Mouse (Mus musculus) embryonic fibroblast, embryonic 13.5 days (primary cell): ENCODE measurements around the gene Ccdc180. TPM values are rescaled to one million over a fixed set of nuclear protein-coding genes. Genes with fewer than 3 reads are reported as not detected.

Experiments used
- H3K27ac ChIP-seq: 2 replicates; pipeline ENCODE4 v1.5.1; 2012; ENCODE audit warnings: low read length, control low read depth, inconsistent platforms; ENCODE audit not compliant: insufficient read depth
- H3K4me1 ChIP-seq: 2 replicates; pipeline ENCODE4 v1.6.1; 2011; ENCODE audit warnings: low read length; ENCODE audit not compliant: control insufficient read depth, insufficient read depth
- H3K4me3 ChIP-seq: 2 replicates; pipeline ENCODE4 v1.5.1; 2011; ENCODE audit warnings: mild to moderate bottlenecking, control low read depth, low read length; ENCODE audit not compliant: insufficient read depth
- CTCF ChIP-seq: IDR thresholded peaks from 2 replicates; pipeline ENCODE4 v1.5.1; 2011; ENCODE audit warnings: mild to moderate bottlenecking, control low read depth, low read length, moderate library complexity, borderline replicate concordance; ENCODE audit not compliant: insufficient read depth
- POLR2A ChIP-seq: IDR thresholded peaks from 2 replicates; pipeline ENCODE4 v1.6.1; 2011; ENCODE audit warnings: low read depth, mild to moderate bottlenecking, control low read depth, low read length, moderate library complexity
- polyA plus RNA-seq: library from polyadenylated mRNA; stranded (reverse); fragments of >200 nt; gene quantifications from 2 replicates; pipeline ENCODE4 v1.2.4, GENCODE M21; 2011; ENCODE audit warnings: low read depth; ENCODE audit not compliant: missing spikeins, insufficient read length

Ccdc180 gene
- polyA plus RNA-seq, 1 experiment, result not detected

DNA sequence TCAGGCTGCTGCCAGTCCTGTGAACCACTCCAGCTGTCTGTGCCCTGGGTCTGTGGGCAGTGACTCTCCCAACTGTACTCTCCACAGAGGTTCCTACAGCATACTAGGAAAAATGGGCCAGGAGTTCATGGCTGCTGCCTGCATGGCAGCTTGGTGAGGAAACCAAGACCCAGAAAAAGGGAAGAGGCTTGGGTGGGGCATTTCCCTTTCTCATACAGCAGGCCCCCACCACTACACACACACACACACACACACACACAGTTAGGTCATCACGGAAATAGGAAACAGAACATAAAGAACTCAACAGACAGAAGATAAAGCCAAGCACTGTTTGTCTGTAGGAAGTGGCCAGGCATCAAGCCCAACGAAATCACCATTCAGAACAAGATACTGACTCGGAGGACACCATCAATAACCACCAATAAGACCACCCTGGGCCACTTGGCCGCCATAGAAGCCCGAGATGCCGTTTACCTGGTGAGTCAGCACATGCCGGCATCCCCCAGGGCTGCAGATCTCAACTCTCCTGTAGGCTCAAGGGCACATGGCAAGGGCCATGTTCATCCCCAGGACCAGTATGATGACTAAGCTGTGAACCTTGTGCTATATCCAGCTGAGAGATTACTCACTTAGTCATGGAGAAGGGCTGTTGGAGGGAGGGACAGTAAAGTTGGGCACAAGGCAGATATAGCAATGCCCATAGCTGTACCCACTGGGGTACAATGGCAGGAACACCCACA lies 59.2 kb downstream of the Ccdc180 start:
- no peak overlapping the region for H3K27ac ChIP-seq
- no peak for TF ChIP-seq POLR2A
- TF ChIP-seq CTCF, result no peak
- peaks cover 13% of the 10 kb centered on the region; the same call in 1 of the 2 replicates for H3K4me1 ChIP-seq

DNA sequence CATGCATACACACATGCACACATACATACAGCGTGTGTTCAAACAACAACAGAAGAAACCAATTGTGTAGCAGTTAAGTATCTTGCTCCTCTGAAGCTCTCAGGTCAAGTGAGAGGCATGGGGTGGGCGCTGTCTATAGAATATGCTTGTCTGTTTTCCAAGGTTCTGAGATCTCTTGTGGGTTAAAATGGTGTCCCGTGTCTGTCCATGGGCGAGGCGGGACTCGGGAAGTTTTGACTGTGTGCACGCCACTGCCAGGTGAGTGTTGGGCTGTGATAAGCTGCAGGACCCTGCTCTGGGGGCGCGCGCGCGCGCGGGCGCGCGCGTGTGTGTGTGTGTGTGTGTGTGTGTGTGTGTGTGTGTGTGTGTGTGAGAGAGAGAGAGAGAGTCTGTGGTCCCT lies 61.7 kb downstream of the Ccdc180 start:
- no peak overlapping the region for H3K27ac ChIP-seq

More for the DNA sequence above, 59.2 kb downstream of the Ccdc180 start:
- H3K4me3 ChIP-seq, result no peak overlapping the region

DNA sequence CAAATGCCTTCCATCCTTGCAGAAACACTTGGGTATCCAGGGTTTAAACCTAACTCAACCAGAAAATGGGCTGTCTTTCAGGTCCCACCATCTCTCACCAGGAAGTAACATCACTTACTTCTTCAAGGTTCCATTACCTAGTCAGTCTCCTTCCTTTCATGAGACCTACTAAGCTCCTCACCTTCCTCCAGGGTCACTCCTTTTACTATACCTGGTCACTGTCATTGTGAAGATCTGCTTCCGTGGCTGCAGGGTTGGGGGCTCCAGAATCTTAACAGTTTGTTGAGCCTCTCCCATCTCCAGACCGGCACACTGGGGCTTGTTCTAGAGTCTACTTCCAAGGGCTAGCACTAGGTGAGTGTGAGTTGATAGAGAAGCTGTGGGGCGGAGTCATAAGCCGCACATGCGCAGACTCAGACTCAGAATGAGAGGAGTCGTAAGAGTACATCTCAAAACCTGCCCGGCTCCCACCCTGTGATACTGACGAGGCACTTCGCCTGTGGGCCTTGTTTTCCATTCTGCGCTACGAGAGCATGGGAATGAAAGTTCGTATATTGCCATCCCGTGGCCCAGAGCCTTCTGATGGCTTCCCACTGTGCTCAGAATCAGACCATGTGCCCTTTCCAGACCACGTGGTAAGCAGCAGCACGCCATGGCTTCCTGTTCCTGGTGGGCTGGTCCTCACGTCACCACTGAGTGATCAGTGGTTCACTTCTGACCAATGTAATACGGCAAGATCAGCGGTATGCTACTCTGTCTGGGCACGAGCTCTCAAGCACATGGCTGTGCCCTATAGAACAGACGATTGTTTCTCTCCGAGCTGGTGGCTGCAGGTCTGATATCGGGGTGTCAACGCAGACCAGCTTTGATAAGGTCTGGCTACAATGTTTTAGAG lies 63.2 kb downstream of the Ccdc180 start:
- H3K27ac ChIP-seq, result no peak overlapping the region
- TF ChIP-seq CTCF (no peak), POLR2A (no peak)
- peaks cover 11% of the 10 kb centered on the region; the same call in 1 of the 2 replicates for H3K4me1 ChIP-seq
- no peak overlapping the region for H3K4me3 ChIP-seq

More for the DNA sequence above, 61.7 kb downstream of the Ccdc180 start:
- H3K4me3 ChIP-seq, result no peak overlapping the region
- H3K4me1 ChIP-seq, result peaks cover 13% of the 10 kb centered on the region; the same call in 1 of the 2 replicates
- TF ChIP-seq POLR2A (no peak), CTCF (no peak)

DNA sequence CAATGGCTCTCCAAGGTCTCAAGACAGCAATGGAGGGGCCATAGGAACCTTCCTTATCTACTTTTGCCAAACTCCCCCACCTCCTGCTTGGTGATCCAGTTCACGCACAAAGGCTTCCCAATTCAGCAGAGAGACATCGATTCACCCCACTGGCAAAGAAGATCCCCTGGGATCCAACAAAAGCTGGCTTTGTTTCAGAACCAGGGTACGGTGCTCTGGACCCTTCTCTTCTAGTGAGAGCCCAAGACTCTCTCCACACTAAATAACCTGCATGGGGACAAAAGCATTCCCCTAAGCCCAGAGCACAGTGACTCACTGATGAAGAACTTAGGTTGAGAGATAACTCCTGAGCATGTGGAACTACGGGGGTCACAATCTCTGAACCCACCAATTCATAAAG lies 65.1 kb downstream of the Ccdc180 start:
- no peaks in the 10 kb centered on the region for H3K4me1 ChIP-seq
- TF ChIP-seq POLR2A (no peak), CTCF (no peak)

DNA sequence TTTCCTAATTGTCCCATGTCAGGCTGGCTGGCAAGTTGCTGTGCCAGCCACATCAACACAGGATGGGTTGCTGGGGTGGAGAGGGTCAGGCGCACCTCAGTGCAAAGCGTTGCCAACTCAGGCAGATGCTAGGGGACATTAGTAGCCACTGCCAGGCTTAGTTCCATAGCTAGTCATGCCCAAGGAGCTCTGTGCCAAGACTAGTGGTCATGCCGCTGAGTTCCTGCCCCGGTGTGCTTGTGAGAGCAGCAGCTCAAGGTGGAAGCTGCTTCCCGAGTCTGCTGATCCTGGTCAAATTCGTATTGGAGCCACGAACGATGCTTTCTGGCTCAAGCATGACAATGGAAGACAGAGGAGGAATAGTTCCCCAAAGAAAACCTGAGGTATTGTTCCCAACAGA lies 66.0 kb downstream of the Ccdc180 start:
- Histone ChIP-seq H3K27ac (no peak overlapping the region), H3K4me3 (no peak overlapping the region), H3K4me1 (no peaks in the 10 kb centered on the region)
- TF ChIP-seq CTCF (no peak), POLR2A (no peak)

More for the DNA sequence above, 65.1 kb downstream of the Ccdc180 start:
- Histone ChIP-seq H3K4me3 (no peak overlapping the region), H3K27ac (no peak overlapping the region)

DNA sequence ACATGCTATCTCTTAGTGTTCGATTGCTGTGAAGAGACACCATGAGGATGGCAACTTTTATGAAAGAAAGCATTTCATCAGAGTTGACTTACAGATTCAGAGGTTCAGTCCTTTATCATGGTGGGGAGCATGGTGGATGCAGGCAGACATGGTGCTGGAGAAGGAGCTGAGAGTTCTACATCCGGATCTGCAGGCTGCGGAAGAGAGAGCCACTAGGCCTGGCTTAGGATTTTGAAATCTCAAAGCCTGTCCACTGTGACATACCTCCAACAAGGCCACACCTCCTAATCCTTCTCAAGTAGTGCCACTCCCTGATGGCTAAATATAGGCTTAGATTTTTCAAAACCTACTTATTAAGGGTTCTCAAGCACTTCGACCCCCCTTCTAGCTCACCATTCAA lies 66.6 kb downstream of the Ccdc180 start:
- Histone ChIP-seq H3K4me3 (no peak overlapping the region), H3K4me1 (no peaks in the 10 kb centered on the region), H3K27ac (no peak overlapping the region)
- TF ChIP-seq CTCF, result no peak

DNA sequence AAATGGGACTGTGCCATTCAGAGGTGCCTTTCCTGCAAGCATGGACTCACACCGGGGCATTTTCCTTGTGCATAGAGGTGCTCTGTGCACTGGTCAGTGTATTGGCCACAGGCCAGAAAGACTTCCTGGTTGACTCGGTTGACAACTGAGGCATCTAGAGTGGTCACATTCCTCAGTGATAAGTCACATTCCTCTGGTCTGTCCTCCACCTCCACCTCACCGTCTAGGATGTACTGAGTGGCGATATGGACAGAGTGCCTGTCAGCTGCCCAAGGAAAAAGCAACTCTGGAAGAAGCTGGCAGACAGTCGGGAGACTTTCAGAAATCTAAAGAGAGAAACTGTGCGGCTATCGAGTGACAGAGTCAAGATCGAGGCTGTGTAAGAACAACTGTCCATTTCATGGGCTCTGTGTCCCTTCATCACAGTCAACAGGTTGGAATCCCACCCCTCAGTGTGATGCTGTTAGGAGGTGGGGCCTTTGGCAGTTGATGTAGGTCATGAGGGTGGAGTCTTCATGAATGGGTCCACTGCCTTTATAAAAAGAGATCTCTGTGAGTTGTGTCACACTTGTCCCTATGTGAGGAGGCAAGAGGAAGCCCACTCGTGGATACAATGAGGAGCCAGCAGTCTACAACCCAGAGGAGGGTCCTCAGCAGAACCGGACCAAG lies 74.8 kb downstream of the Ccdc180 start, which contains the start of gene Tdrd7:
TSS of gene Tdrd7 (plus strand) at position 564 of the 669 bp plus-strand sequence.
- TF ChIP-seq POLR2A, result no peak
- TF ChIP-seq CTCF, result no peak
- Histone ChIP-seq H3K4me1 (peaks cover 9% of the 10 kb centered on the region), H3K4me3 (no peak within 1 kb of the TSS), H3K27ac (peak within 1 kb of the TSS; percentile 19; the same call in 1 of the 2 replicates)

DNA sequence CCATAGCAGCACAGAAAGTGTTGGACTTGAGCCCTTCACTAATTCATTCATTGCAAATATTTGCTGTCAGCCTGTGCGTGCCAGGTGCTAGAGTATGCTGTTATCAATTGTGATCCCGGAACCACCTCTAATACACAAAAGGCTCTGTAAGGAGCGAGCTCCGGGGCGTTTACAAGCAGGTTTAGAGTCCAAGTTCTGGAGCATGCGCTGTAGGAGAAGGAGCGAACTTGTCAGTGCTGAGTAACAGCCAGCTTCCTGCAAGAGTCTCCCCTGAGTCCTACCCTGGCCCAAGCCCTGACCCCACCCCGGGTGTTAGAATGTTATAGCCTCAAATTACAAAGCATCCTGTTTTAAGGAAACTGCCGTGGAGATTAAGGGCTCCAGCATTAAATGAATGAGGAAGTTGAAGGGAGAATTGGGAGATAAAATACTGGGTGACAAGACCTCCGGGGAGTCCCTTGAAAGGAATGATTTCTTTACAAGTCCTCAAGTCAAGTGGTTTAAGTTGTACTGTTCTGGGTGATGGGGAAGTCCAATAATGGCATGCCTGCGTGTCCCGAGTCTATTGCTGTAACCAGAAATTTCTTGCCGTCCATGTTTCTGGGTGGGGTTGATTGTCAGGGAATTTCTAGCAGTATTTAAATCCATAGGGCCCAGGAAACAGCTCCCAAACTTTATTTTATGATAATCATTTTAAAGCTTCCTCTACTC lies 75.8 kb downstream of the Ccdc180 start:
- Histone ChIP-seq H3K27ac (peak overlapping the region; percentile 19; the same call in 1 of the 2 replicates), H3K4me1 (peaks cover 9% of the 10 kb centered on the region), H3K4me3 (no peak overlapping the region)
- TF ChIP-seq CTCF, result no peak
- TF ChIP-seq POLR2A, result no peak

DNA sequence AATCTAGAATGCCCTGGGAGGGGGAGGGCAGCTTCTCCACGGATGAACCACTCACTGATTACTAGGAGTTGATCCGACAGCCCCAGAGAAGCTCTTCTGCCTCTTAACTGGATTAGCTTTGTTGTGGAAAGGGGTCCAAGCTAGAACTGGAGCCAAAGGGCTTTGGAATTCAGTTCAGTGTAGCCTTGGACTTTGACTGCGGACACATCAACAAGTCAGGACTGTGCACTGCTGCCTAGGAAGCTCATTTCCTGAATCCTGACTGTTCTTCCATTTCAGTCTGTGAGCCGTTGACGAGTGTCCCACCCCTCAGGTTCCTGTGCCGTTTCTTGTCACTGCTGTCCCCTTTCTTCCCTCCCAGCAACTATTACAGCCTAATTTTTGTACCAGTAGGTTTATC lies 76.6 kb downstream of the Ccdc180 start:
- no peak overlapping the region for H3K4me3 ChIP-seq
- no peak for TF ChIP-seq POLR2A
- TF ChIP-seq CTCF, result no peak

More for the DNA sequence above, 76.6 kb downstream of the Ccdc180 start:
- no peak overlapping the region for H3K27ac ChIP-seq
- H3K4me1 ChIP-seq, result peaks cover 9% of the 10 kb centered on the region
